Mouse (Mus musculus): Measurements from ENCODE around the gene Tmem254a.
"Not testable (repeated sequence)": the region's sequence is repeated elsewhere in the genome, so short reads cannot be mapped to it uniquely, and the experiment has no call there.

DNA sequence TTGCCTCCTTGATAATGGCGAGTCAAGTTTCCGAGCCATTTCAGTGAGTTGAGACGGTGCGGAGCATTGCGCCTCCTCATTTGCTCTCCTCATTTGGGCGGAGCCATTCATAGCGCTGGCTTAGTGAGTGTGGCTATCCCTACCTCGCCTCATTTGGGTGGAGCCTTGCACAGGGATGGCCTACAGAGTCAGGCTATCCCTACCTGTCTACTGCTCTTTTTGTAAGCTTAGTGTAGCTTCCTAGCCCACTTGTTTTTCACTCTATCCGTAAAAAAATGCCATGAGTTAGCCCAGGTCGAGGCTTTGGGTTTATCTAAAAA, at the start of gene Tmem254a:
- not testable (repeated sequence) for TF ChIP-seq ZNF384 (IDR thresholded peaks at IDR 0.05; ENCODE audit: low read depth, low read length); CHD2 (IDR thresholded peaks at IDR 0.05; ENCODE audit: low read depth, low read length); ZC3H11A (IDR thresholded peaks at IDR 0.05; ENCODE audit: borderline replicate concordance, low read depth, low read length)

All from ES-E14 (cell line).